Mouse (Mus musculus) liver, postnatal 0 days (tissue): ENCODE data around the gene Sash3.

Source experiments
- CTCF ChIP-seq: sonication (generic); IDR thresholded peaks from 2 replicates; pipeline ENCODE4 v1.5.1; 2016; ENCODE audit warnings: antibody characterized with exemption, low read depth
- EP300 ChIP-seq: IDR thresholded peaks from 2 replicates; pipeline ENCODE4 v1.6.1; 2016; ENCODE audit warnings: antibody characterized with exemption, low read depth, mild to moderate bottlenecking

GRCm38 (mm10) chrX:48207761-48208487, 61.7 kb downstream of the Sash3 start:
- TF ChIP-seq CTCF (no peak), EP300 (no peak)
